Mouse (Mus musculus): ENCODE results near the gene 1700016H13Rik. TPM values are rescaled to one million over a fixed set of nuclear protein-coding genes. Genes with fewer than 3 reads are reported as not detected.

The 1700016H13Rik gene
- polyA plus RNA-seq, 1 experiment from 2014 or later: 0.26 TPM

DNA sequence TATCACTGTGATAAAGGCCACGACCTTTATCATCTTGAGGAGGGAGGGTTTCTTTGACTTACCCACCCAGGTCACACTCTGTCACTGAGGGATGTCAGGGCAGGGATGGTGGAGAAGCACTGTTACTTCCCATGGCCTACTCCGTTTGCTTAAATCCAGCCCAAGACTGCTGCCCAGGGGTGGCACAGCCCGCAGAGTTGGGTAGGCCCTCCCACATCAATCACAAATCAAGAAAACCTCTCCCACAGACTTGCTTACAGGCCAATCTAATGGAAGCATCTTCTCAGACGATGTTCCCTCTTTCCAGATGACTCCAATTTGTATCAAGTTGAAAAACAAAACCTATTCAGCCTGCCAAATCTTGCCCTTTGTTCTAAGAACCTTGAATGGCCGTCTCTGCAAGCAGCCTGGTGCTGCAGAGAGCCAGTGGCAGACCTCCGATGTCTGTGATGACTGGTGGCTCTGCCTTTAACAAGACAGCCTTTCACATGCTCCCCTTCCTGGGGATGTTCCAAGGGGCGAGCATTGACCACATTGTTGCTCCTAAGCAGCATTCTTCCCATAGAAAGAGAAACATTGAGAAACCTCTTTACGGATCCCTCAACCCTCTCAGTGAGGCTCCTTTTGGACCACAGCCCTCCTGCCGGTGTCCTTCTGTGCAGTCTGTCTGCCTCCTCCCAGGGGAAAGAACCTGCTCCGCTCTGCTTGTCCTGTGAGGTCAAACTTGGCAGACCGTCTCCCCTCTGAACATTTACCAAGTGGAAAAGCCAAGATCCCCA, 52.5 kb downstream of the 1700016H13Rik start:
- no peak for ATAC-seq (ENCODE audit: low FRiP score, low TSS enrichment)
- H3K27ac ChIP-seq (ENCODE audit: low read depth, low read length): no peak overlapping the region
- peaks cover 8% of the 10 kb centered on the region; the same call in 1 of the 2 replicates for H3K36me3 ChIP-seq (ENCODE audit: control insufficient read depth, insufficient read depth, low read length)
- H3K4me2 ChIP-seq (replicated peaks; ENCODE audit: low read depth, low read length): no peak overlapping the region
- H3K27me3 ChIP-seq (ENCODE audit: control insufficient read depth, insufficient read depth, low read length): no peaks in the 10 kb centered on the region
- H3K9ac ChIP-seq (ENCODE audit: low read depth, low read length): no peak overlapping the region
- H3K4me3 ChIP-seq (ENCODE audit: low read length): no peak overlapping the region
- H3K9me3 ChIP-seq (ENCODE audit: control insufficient read depth, low read length): no peaks in the 10 kb centered on the region
- WGBS: 75% methylated on average over 11 of the region's 11 CpGs
- H3K4me1 ChIP-seq (ENCODE audit: control insufficient read depth, insufficient read depth, low read length): no peaks in the 10 kb centered on the region

DNA sequence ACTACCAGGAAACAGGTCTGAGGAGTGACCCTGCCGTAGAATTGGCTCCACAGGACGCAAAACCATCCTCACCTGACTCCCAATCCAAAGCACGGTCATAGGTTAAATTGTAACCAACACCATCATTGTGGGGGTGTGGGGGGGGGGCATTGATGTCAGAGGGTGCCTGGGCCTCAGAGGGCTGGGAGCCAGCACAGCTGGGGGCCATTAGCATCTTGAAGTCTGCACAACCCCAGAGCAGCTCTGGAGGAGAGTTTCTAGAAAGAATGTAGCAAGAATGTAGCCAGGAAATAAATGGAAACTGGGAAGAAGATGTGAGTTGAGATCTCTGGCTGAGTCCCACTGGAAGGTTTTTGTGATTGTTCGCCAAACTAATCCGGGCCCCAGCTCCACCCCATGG, 56.9 kb downstream of the 1700016H13Rik start:
- Histone ChIP-seq H3K27ac (ENCODE audit: low read depth, low read length) (no peak overlapping the region), H3K4me3 (ENCODE audit: low read length) (no peak overlapping the region), H3K36me3 (ENCODE audit: control insufficient read depth, insufficient read depth, low read length) (peaks cover 23% of the 10 kb centered on the region), H3K4me1 (ENCODE audit: control insufficient read depth, insufficient read depth, low read length) (no peaks in the 10 kb centered on the region), H3K4me2 (replicated peaks; ENCODE audit: low read depth, low read length) (no peak overlapping the region), H3K27me3 (ENCODE audit: control insufficient read depth, insufficient read depth, low read length) (no peaks in the 10 kb centered on the region), H3K9me3 (ENCODE audit: control insufficient read depth, low read length) (no peaks in the 10 kb centered on the region), H3K9ac (ENCODE audit: low read depth, low read length) (no peak overlapping the region)
- no peak for ATAC-seq (ENCODE audit: low FRiP score, low TSS enrichment)
- WGBS: 82% methylated on average over 5 of the region's 5 CpGs

DNA sequence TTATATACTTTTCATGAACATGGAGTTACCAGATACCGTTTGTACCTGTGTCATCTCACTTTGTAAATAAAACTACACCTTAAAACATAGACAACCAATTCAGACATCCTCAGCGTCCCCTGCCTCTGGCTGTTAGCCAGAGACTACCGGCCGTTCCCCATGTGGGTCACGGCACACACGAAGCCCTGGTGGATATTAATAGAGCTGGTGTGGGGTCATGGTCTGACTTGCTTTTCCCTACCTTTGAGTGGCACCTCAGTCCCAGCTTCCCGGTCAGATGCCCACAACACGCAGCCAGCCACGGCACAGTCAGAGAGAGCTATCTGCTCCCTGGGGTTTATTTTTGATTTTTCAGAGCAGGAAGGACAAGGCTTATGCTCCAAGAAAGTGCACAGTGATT, 57.5 kb downstream of the 1700016H13Rik start:
- peaks cover 27% of the 10 kb centered on the region for H3K36me3 ChIP-seq (ENCODE audit: control insufficient read depth, insufficient read depth, low read length)
- no peak overlapping the region for H3K4me3 ChIP-seq (ENCODE audit: low read length)
- no peak for ATAC-seq (ENCODE audit: low FRiP score, low TSS enrichment)
- H3K4me1 ChIP-seq (ENCODE audit: control insufficient read depth, insufficient read depth, low read length): no peaks in the 10 kb centered on the region
- H3K27me3 ChIP-seq (ENCODE audit: control insufficient read depth, insufficient read depth, low read length): no peaks in the 10 kb centered on the region
- 88% methylated on average over 9 of the region's 9 CpGs for WGBS
- no peaks in the 10 kb centered on the region for H3K9me3 ChIP-seq (ENCODE audit: control insufficient read depth, low read length)
- H3K4me2 ChIP-seq (replicated peaks; ENCODE audit: low read depth, low read length): no peak overlapping the region
- no peak overlapping the region for H3K27ac ChIP-seq (ENCODE audit: low read depth, low read length)
- no peak overlapping the region for H3K9ac ChIP-seq (ENCODE audit: low read depth, low read length)

Other genes starting within 250 kb of the 1700016H13Rik start
- gene Ptpn13, start 230.8 kb downstream of the 1700016H13Rik start, polyA plus RNA-seq (2014; fragmentation: Nextera tagmentation; extraction: Ambion mirVana): 21.9 and 42.5 TPM in 2 replicates
- 0.20 TPM in 1 of 2 replicates, not detected in the other for gene Slc10a6, start 26.6 kb downstream of the 1700016H13Rik start, polyA plus RNA-seq (2014; fragmentation: Nextera tagmentation; extraction: Ambion mirVana)
- gene Aff1, start 36.4 kb upstream of the 1700016H13Rik start, polyA plus RNA-seq (2014; fragmentation: Nextera tagmentation; extraction: Ambion mirVana): 7.5 and 14.4 TPM in 2 replicates

All from kidney, embryonic 14.5 days (tissue).